Mouse (Mus musculus) small intestine, adult 2 months (tissue): ENCODE data around the gene Gm17409.

ENCODE experiments used
- CTCF ChIP-seq: fragments of 200-500 bp; IDR thresholded peaks from 2 replicates; pipeline ENCODE4 v1.5.1; 2012; ENCODE audit warnings: low read depth, mild to moderate bottlenecking, control low read depth, inconsistent platforms, low read length, moderate library complexity, mixed read lengths; ENCODE audit not compliant: insufficient replicate concordance, insufficient read length; ENCODE audit errors: extremely low read depth
- POLR2A ChIP-seq: fragments of 200-500 bp; IDR thresholded peaks from 2 replicates; pipeline ENCODE4 v1.6.1; 2012; ENCODE audit warnings: low read depth, mild to moderate bottlenecking, control low read depth, inconsistent platforms, low read length, moderate library complexity

- no peak for TF ChIP-seq POLR2A
- TF ChIP-seq CTCF = no peak
Measured at GRCm38 (mm10) chr2:58495271-58495670, 25.4 kb downstream of the Gm17409 start.
